Mouse (Mus musculus) MEL (cell line): ENCODE results near the gene Pcdh9. TPM values are rescaled to one million over a fixed set of nuclear protein-coding genes. Genes with fewer than 3 reads are reported as not detected.

Experiments
- DNase-seq: peaks from one replicate; pipeline ENCODE4 v3.0.0; 2011; ENCODE audit warnings: low read depth, low spot score
- H3K27ac ChIP-seq: 2 replicates; pipeline ENCODE4 v1.5.1; 2012; ENCODE audit warnings: low read depth, mild to moderate bottlenecking, control low read depth, low read length, moderate library complexity; ENCODE audit not compliant: control insufficient read depth
- H3K27me3 ChIP-seq, 2 experiments: fragments of 150-350 bp in 1 of 2; sonication (generic) in 1 of 2; 2 replicates each; pipeline ENCODE4 v1.6.1; 2012; ENCODE audit warnings: low read length in 2 of 2, mild to moderate bottlenecking in 2 of 2, improper control_type of control experiment in 1 of 2, moderate library complexity in 1 of 2; ENCODE audit not compliant: insufficient read depth in 2 of 2, control insufficient read depth in 1 of 2
- H3K36me3 ChIP-seq, 2 experiments: 2 replicates each; pipeline ENCODE4 v1.6.1; 2012 to 2014; ENCODE audit warnings: low read length in 2 of 2, improper control_type of control experiment in 1 of 2, inconsistent platforms in 1 of 2, mild to moderate bottlenecking in 1 of 2; ENCODE audit not compliant: insufficient read depth in 2 of 2, control insufficient read depth in 1 of 2
- H3K4me1 ChIP-seq, 2 experiments: fragments of 150-350 bp in 1 of 2; sonication (generic) in 1 of 2; 2 replicates each; pipeline ENCODE4 v1.6.1; 2012; ENCODE audit warnings: low read length in 2 of 2, improper control_type of control experiment in 1 of 2, mild to moderate bottlenecking in 1 of 2; ENCODE audit not compliant: insufficient read depth in 2 of 2, control insufficient read depth in 1 of 2
- H3K4me3 ChIP-seq, 2 experiments: fragments of 150-350 bp in 1 of 2; sonication (generic) in 1 of 2; 2 replicates each; pipeline ENCODE4 v1.5.1; 2012; ENCODE audit warnings: low read depth in 2 of 2, low read length in 2 of 2, mild to moderate bottlenecking in 2 of 2, moderate library complexity in 2 of 2, control low read depth in 1 of 2, improper control_type of control experiment in 1 of 2; ENCODE audit not compliant: control insufficient read depth in 1 of 2, insufficient read depth in 1 of 2
- H3K79me2 ChIP-seq: 2 replicates; pipeline ENCODE4 v1.6.1; 2012; ENCODE audit warnings: mild to moderate bottlenecking, low read length, moderate library complexity; ENCODE audit not compliant: control insufficient read depth, poor library complexity, insufficient read depth
- H3K9ac ChIP-seq: 2 replicates; pipeline ENCODE4 v1.6.1; 2012; ENCODE audit warnings: low read depth, mild to moderate bottlenecking, control low read depth, low read length, moderate library complexity; ENCODE audit not compliant: control insufficient read depth, poor library complexity, severe bottlenecking
- H3K9me3 ChIP-seq: fragments of 150-350 bp; sonication (generic); replicated peaks from 2 replicates; pipeline ENCODE4 v1.6.1; 2012; ENCODE audit warnings: mild to moderate bottlenecking, low read length, improper control_type of control experiment, moderate library complexity; ENCODE audit not compliant: insufficient read depth
- BHLHE40 ChIP-seq: IDR thresholded peaks from 2 replicates; pipeline ENCODE4 v1.6.1; 2012; ENCODE audit warnings: low read depth, mild to moderate bottlenecking, inconsistent platforms, low read length, improper control_type of control experiment, borderline replicate concordance
- CHD1 ChIP-seq: IDR thresholded peaks from 2 replicates; pipeline ENCODE4 v1.6.1; 2012; ENCODE audit warnings: low read depth, mild to moderate bottlenecking, inconsistent platforms, low read length, improper control_type of control experiment
- CHD2 ChIP-seq: IDR thresholded peaks from 2 replicates; pipeline ENCODE4 v1.6.1; 2011; ENCODE audit warnings: low read length, improper control_type of control experiment
- E2F4 ChIP-seq: IDR thresholded peaks from 2 replicates; pipeline ENCODE4 v1.6.1; 2011; ENCODE audit warnings: low read depth, low read length, improper control_type of control experiment, borderline replicate concordance
- EP300 ChIP-seq, 2 experiments: IDR thresholded peaks; 2 replicates each; pipeline ENCODE4 v1.6.1; 2011; ENCODE audit warnings: improper control_type of control experiment in 2 of 2, low read length in 2 of 2, low read depth in 1 of 2, mild to moderate bottlenecking in 1 of 2
- ETS1 ChIP-seq: IDR thresholded peaks from 2 replicates; pipeline ENCODE4 v1.6.1; 2012; ENCODE audit warnings: low read depth, mild to moderate bottlenecking, inconsistent platforms, low read length, improper control_type of control experiment, moderate library complexity
- GABPA ChIP-seq: IDR thresholded peaks from 2 replicates; pipeline ENCODE4 v1.6.1; 2012; ENCODE audit warnings: low read depth, mild to moderate bottlenecking, inconsistent platforms, low read length, improper control_type of control experiment, moderate library complexity
- GATA1 ChIP-seq: IDR thresholded peaks from 2 replicates; pipeline ENCODE4 v1.6.1; 2011; ENCODE audit warnings: low read depth, low read length, improper control_type of control experiment
- HCFC1 ChIP-seq: IDR thresholded peaks from 2 replicates; pipeline ENCODE4 v1.6.1; 2012; ENCODE audit warnings: low read depth, mild to moderate bottlenecking, inconsistent platforms, low read length, improper control_type of control experiment, moderate library complexity
- KAT2A ChIP-seq: conservative IDR thresholded peaks from 2 replicates; pipeline ENCODE4 v1.6.1; 2012; ENCODE audit warnings: low read depth, low read length, improper control_type of control experiment, inconsistent platforms
- MAFK ChIP-seq: IDR thresholded peaks from 2 replicates; pipeline ENCODE4 v1.6.1; 2011; ENCODE audit warnings: low read depth, mild to moderate bottlenecking, low read length, improper control_type of control experiment, borderline replicate concordance
- MAX ChIP-seq: IDR thresholded peaks from 2 replicates; pipeline ENCODE4 v1.6.1; 2011; ENCODE audit warnings: low read length, improper control_type of control experiment
- MYB ChIP-seq: IDR thresholded peaks from 2 replicates; pipeline ENCODE4 v1.6.1; 2011; ENCODE audit warnings: mild to moderate bottlenecking, low read depth, low read length, improper control_type of control experiment
- NELFE ChIP-seq: IDR thresholded peaks from 2 replicates; pipeline ENCODE4 v1.6.1; 2011; ENCODE audit warnings: low read depth, low read length, improper control_type of control experiment
- NRF1 ChIP-seq: IDR thresholded peaks from 2 replicates; pipeline ENCODE4 v1.6.1; 2014; ENCODE audit warnings: low read depth, mild to moderate bottlenecking, inconsistent platforms, low read length, improper control_type of control experiment, moderate library complexity; ENCODE audit not compliant: poor library complexity, insufficient read depth, severe bottlenecking
- RCOR1 ChIP-seq: IDR thresholded peaks from 2 replicates; pipeline ENCODE4 v1.6.1; 2012; ENCODE audit warnings: low read depth, mild to moderate bottlenecking, inconsistent platforms, low read length, improper control_type of control experiment
- SIN3A ChIP-seq: IDR thresholded peaks from 2 replicates; pipeline ENCODE4 v1.6.1; 2012; ENCODE audit warnings: low read length, improper control_type of control experiment, inconsistent platforms
- TCF12 ChIP-seq: IDR thresholded peaks from 2 replicates; pipeline ENCODE4 v1.6.1; 2014; ENCODE audit warnings: low read depth, mild to moderate bottlenecking, inconsistent platforms, low read length, improper control_type of control experiment, moderate library complexity
- UBTF ChIP-seq: IDR thresholded peaks from 2 replicates; pipeline ENCODE4 v1.6.1; 2012; ENCODE audit warnings: low read depth, mild to moderate bottlenecking, inconsistent platforms, low read length, improper control_type of control experiment, moderate library complexity, borderline replicate concordance; ENCODE audit not compliant: insufficient read depth
- USF2 ChIP-seq, 2 experiments: IDR thresholded peaks; 2 replicates each; pipeline ENCODE4 v1.6.1; 2011 to 2012; ENCODE audit warnings: improper control_type of control experiment in 2 of 2, low read length in 2 of 2, borderline replicate concordance in 1 of 2, inconsistent platforms in 1 of 2, low read depth in 1 of 2, mild to moderate bottlenecking in 1 of 2; ENCODE audit not compliant: insufficient read depth in 1 of 2
- ZKSCAN1 ChIP-seq: IDR thresholded peaks from 2 replicates; pipeline ENCODE4 v1.6.1; 2012; ENCODE audit warnings: low read depth, mild to moderate bottlenecking, inconsistent platforms, low read length, improper control_type of control experiment, moderate library complexity
- ZMIZ1 ChIP-seq: IDR thresholded peaks from 2 replicates; pipeline ENCODE4 v1.6.1; 2012; ENCODE audit warnings: low read depth, mild to moderate bottlenecking, inconsistent platforms, low read length, improper control_type of control experiment, moderate library complexity
- polyA plus RNA-seq, 2 experiments: library from polyadenylated mRNA; stranded (reverse) in 1 of 2; unstranded in 1 of 2; fragments of >175 nt in 1 of 2; fragments of >200 nt in 1 of 2; gene quantifications; 2 replicates each; pipeline versions ENCODE4 v1.2.1 to v1.2.4; 2012; ENCODE audit warnings: low replicate concordance in 2 of 2, low read depth in 1 of 2; ENCODE audit not compliant: insufficient read length in 2 of 2, insufficient read depth in 1 of 2, missing spikeins in 1 of 2
- total RNA-seq: library from RNA; depleted of rRNA; stranded (reverse); fragments of 300-350 nt; gene quantifications from 2 replicates; pipeline ENCODE4 v1.2.3, GENCODE M21; 2012

Pcdh9 gene
- total and polyA plus RNA-seq, 3 experiments = not detected

DNA sequence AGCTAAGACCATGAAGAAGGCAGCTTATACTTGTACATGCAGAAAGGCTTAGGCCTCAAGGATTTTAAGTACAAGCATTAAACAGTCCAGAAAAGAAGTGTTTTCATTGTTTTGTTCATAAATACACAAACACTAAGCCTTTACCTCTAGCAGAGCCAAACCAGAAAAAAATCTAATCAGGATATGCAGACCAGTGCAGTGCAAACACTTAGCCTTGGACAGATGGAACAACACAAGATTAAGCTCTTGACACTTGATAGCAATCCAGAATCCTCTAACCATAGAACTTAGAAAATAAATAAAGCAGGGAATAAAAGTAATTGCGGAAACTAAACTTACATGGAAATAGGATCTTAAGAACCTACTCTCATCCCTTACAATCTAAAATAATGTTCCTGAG lies 10.4 kb downstream of the Pcdh9 start:
- H3K4me3 ChIP-seq = no peak overlapping the region
- H3K36me3 ChIP-seq = no peaks in the 10 kb centered on the region; a peak in 1 of 4 replicates
- no peak overlapping the region for H3K9ac ChIP-seq
- DNase-seq = no peak
- TF ChIP-seq E2F4 (no peak), ZMIZ1 (no peak), BHLHE40 (no peak), MYB (no peak), CHD2 (no peak), GATA1 (no peak), CHD1 (no peak), MAX (no peak), GABPA (no peak), EP300 (IDR thresholded peaks at IDR 0.05; ENCODE audit: low read depth in 1 of 2, low read length in 2 of 2) (no peak), ETS1 (no peak), NRF1 (no peak), TCF12 (no peak)
- no peaks in the 10 kb centered on the region for H3K79me2 ChIP-seq
- H3K27ac ChIP-seq = no peak overlapping the region
- H3K4me1 ChIP-seq = no peaks in the 10 kb centered on the region
- no peaks in the 10 kb centered on the region for H3K9me3 ChIP-seq
- no peaks in the 10 kb centered on the region for H3K27me3 ChIP-seq

GRCm38 (mm10) chr14:93875968-93876367 lies 14.5 kb downstream of the Pcdh9 start:
- no peak overlapping the region for H3K27ac ChIP-seq
- TF ChIP-seq KAT2A = no peak
- no peak for TF ChIP-seq HCFC1
- TF ChIP-seq NELFE = no peak
- no peak for TF ChIP-seq TCF12
- TF ChIP-seq MAX = no peak
- no peak for TF ChIP-seq SIN3A
- no peak for TF ChIP-seq RCOR1
- no peak for TF ChIP-seq GATA1
- TF ChIP-seq MYB = no peak
- no peak for TF ChIP-seq ZKSCAN1
- no peak for TF ChIP-seq UBTF
- no peak for TF ChIP-seq MAFK
- TF ChIP-seq USF2 (IDR thresholded peaks at IDR 0.05; ENCODE audit: borderline replicate concordance in 1 of 2, insufficient read depth in 1 of 2, low read depth in 1 of 2, low read length in 2 of 2) = no peak
- TF ChIP-seq E2F4 = no peak
- H3K9me3 ChIP-seq = no peaks in the 10 kb centered on the region
- no peaks in the 10 kb centered on the region for H3K79me2 ChIP-seq
- no peak overlapping the region for H3K9ac ChIP-seq
- no peaks in the 10 kb centered on the region for H3K27me3 ChIP-seq
- DNase-seq = no peak
- H3K4me1 ChIP-seq = no peaks in the 10 kb centered on the region
- no peak overlapping the region for H3K4me3 ChIP-seq
- H3K36me3 ChIP-seq = no peaks in the 10 kb centered on the region
